Mouse (Mus musculus) limb, embryonic 11.5 days (tissue): ENCODE data around the gene Avp. TPM values are rescaled to one million over a fixed set of nuclear protein-coding genes. Genes with fewer than 3 reads are reported as not detected.
"Not testable (repeated sequence)": the region's sequence is repeated elsewhere in the genome, so short reads cannot be mapped to it uniquely, and the experiment has no call there.

Experiments used
- ATAC-seq: fragments of 200-750 bp; cut with Nextera tagmentation; 2 replicates; pipeline ENCODE4 v1.8.0; 2017; ENCODE audit warnings: low read depth; ENCODE audit not compliant: insufficient number of reproducible peaks, low FRiP score, low TSS enrichment
- DNase-seq: peaks from one replicate; pipeline ENCODE4 v3.0.0-alpha.2; 2015; ENCODE audit warnings: low spot score
- H3K27ac ChIP-seq: fragments of 300-500 bp; sonication (generic); replicated peaks from 2 replicates; pipeline ENCODE4 v1.5.1; 2014; ENCODE audit warnings: low read depth, mild to moderate bottlenecking, low read length
- H3K27me3 ChIP-seq: fragments of 300-500 bp; sonication (generic); 2 replicates; pipeline ENCODE4 v1.6.1; 2014; ENCODE audit warnings: mild to moderate bottlenecking, low read length, mixed read lengths; ENCODE audit not compliant: control insufficient read depth, insufficient read depth
- H3K36me3 ChIP-seq: fragments of 300-500 bp; sonication (generic); 2 replicates; pipeline ENCODE4 v1.6.1; 2014; ENCODE audit warnings: mild to moderate bottlenecking, low read length, moderate library complexity, mixed read lengths; ENCODE audit not compliant: control insufficient read depth, insufficient read depth
- H3K4me1 ChIP-seq: fragments of 300-500 bp; sonication (generic); 2 replicates; pipeline ENCODE4 v1.6.1; 2014; ENCODE audit warnings: low read length, mixed read lengths; ENCODE audit not compliant: control insufficient read depth, insufficient read depth
- H3K4me2 ChIP-seq: fragments of 300-500 bp; sonication (generic); 2 replicates; pipeline ENCODE4 v1.6.1; 2014; ENCODE audit warnings: low read depth, mild to moderate bottlenecking, moderate library complexity; ENCODE audit not compliant: severe bottlenecking
- H3K4me3 ChIP-seq: fragments of 300-500 bp; sonication (generic); 2 replicates; pipeline ENCODE4 v1.5.1; 2014; ENCODE audit warnings: low read depth, low read length
- H3K9ac ChIP-seq: fragments of 300-500 bp; sonication (generic); 2 replicates; pipeline ENCODE4 v1.6.1; 2014; ENCODE audit warnings: mild to moderate bottlenecking, low read length
- H3K9me3 ChIP-seq: fragments of 300-500 bp; sonication (generic); 2 replicates; pipeline ENCODE4 v1.6.1; 2016; ENCODE audit warnings: low read length; ENCODE audit not compliant: control insufficient read depth
- WGBS: fragments of 180-500 bp; shearing (Covaris S2); extraction: QIAGEN DNeasy Blood & Tissue Kit; methylation state at CpG from one replicate; pipeline ENCODE4 v1.1.7; 2014; 5-methylcytosine and 5-hydroxymethylcytosine counted together
- polyA plus RNA-seq: library from polyadenylated mRNA; unstranded; fragments of >200 nt; fragmentation: Nextera tagmentation; extraction: Ambion mirVana; gene quantifications from 2 replicates; pipeline ENCODE4 v1.2.1, GENCODE M21; 2014

Avp gene
- polyA plus RNA-seq, 1 experiment from 2014 or later = not detected

DNA sequence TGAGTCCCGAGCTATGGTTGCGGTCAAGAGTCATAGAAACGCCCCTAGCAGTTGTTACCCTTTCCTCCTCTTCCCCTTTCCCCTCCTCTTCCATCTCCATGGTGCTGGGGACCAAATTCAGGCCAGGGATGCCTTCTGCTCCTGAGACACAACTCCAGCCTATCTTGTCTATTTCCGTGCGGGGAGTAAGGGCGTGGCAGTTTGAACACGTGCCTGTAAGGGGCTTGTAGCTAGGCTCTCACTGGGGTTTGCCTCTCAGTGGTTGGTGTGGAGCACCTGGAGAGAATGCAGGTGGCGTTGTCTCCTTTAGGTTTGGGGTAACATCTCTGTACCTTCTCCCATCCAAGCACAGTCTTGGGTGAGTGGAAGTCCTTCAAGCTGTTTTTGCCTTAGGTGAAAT is 2.6 kb downstream of the Avp start:
- Histone ChIP-seq H3K9ac (no peak overlapping the region), H3K4me1 (0 out of 2 replicates have a peak, but pooled peaks cover 4% of the 10 kb centered on the region), H3K36me3 (no peaks in the 10 kb centered on the region), H3K4me3 (no peak overlapping the region), H3K4me2 (no peak overlapping the region), H3K9me3 (no peaks in the 10 kb centered on the region), H3K27ac (no peak overlapping the region), H3K27me3 (peaks cover 76% of the 10 kb centered on the region)
- 6% methylated on average over 8 of the region's 8 CpGs for WGBS
- DNase-seq = no peak
- ATAC-seq = no peak

DNA sequence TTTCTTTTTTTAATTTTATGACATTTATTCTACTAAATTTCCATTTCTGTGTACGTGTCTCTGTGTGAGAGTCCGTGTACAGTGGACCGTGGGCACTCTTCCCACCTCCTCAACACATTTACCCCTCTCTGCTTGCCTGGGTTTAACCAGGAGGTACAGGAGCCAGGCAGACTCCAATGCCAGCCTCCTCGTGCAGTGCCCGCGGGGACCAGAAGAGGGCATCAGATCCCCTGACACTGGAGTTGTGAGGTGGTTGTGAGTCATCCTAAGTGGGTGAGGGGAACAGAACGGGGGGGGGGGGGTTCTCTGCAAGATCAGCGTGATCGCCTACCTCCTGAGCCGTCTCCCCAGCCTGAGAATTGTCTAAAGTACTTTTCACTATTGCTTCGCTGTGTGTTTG is 4.2 kb downstream of the Avp start:
- H3K9ac ChIP-seq = no peak overlapping the region
- 0 out of 2 replicates have a peak, but pooled peaks cover 4% of the 10 kb centered on the region for H3K4me1 ChIP-seq
- no peak overlapping the region for H3K4me3 ChIP-seq
- DNase-seq (peak; percentile 81), ATAC-seq (no peak)
- H3K36me3 ChIP-seq = no peaks in the 10 kb centered on the region
- H3K4me2 ChIP-seq = no peak overlapping the region
- no peaks in the 10 kb centered on the region for H3K9me3 ChIP-seq
- peaks cover 76% of the 10 kb centered on the region for H3K27me3 ChIP-seq
- H3K27ac ChIP-seq = no peak overlapping the region
- 15% methylated on average over 11 of the region's 11 CpGs for WGBS

DNA sequence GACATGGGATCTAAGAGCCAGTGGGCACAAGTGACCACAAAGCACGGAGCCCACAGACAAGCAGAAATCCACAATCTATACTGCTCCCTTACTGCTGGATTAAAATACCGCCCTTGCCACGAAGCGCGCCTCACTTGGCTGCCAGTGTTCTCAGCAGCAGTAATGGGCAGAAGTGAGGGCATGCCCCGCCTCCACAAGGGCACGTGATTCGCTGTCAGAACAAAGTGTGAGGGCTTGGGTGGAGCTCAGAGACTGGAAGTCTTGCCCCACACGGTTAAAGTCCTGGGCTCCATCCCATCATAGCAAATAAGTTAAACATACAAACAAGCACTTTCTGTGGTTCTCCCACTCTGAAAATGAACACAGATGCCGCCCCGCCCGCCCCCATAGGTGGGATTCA is 4.7 kb downstream of the Avp start:
- Histone ChIP-seq H3K4me3 (0 out of 2 replicates have a peak overlapping the region, but pooled peaks have one; percentile 5), H3K4me1 (0 out of 2 replicates have a peak, but pooled peaks cover 4% of the 10 kb centered on the region), H3K9ac (no peak overlapping the region), H3K27ac (no peak overlapping the region), H3K36me3 (no peaks in the 10 kb centered on the region), H3K9me3 (no peaks in the 10 kb centered on the region), H3K27me3 (peaks cover 71% of the 10 kb centered on the region), H3K4me2 (no peak overlapping the region)
- DNase-seq = peak; percentile 55
- ATAC-seq = no peak; the same call in 1 of the 2 replicates
- 3% methylated on average over 12 of the region's 12 CpGs for WGBS

DNA sequence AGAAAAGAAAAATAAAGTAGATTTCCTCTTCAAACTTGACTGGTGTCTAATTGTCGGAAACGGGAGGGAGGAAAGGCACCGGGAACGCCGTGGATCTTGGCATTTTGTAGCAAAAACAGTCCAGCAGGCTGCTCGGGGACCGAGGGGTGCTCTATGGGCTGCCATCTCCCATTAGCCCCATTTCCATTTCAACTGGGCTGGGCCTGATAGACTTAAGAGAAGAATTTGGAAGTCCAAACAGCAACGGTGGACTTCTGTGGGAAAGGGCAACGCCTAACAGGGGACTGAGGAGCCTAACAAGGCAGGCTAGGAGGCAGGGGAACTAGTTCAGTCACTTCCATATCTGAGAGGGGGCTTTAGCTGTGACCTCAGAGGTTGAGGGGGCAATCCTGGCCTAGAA is 5.3 kb downstream of the Avp start:
- Histone ChIP-seq H3K27me3 (peaks cover 67% of the 10 kb centered on the region), H3K4me1 (0 out of 2 replicates have a peak, but pooled peaks cover 4% of the 10 kb centered on the region), H3K27ac (no peak overlapping the region), H3K36me3 (no peaks in the 10 kb centered on the region), H3K4me2 (no peak overlapping the region; the same call in 1 of the 2 replicates), H3K9me3 (no peaks in the 10 kb centered on the region), H3K9ac (no peak overlapping the region), H3K4me3 (no peak overlapping the region)
- WGBS = 3% methylated on average over 9 of the region's 9 CpGs
- DNase-seq (peak; percentile 44), ATAC-seq (no peak)

DNA sequence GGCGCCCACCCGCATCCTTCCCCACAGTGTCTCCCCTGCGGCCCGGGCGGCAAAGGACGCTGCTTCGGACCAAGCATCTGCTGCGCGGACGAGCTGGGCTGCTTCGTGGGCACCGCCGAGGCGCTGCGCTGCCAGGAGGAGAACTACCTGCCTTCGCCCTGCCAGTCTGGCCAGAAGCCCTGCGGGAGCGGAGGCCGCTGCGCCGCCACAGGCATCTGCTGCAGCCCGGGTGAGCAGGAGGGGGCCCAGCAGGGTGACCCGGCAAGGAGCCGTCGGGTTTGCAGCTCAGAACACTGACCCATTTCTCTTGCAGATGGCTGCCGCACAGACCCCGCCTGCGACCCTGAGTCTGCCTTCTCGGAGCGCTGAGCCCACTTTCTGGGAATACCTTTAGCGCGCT is 5.8 kb downstream of the Avp start:
- H3K27me3 ChIP-seq = peaks cover 62% of the 10 kb centered on the region
- peak overlapping the region; percentile 20 for H3K4me3 ChIP-seq
- not testable (repeated sequence) for H3K27ac ChIP-seq, H3K4me1 ChIP-seq, H3K9ac ChIP-seq, H3K9me3 ChIP-seq, H3K36me3 ChIP-seq, ATAC-seq
- 2% methylated on average over 32 of the region's 32 CpGs for WGBS
- DNase-seq = peak; percentile 49
- peak overlapping the region; percentile 41 for H3K4me2 ChIP-seq

DNA sequence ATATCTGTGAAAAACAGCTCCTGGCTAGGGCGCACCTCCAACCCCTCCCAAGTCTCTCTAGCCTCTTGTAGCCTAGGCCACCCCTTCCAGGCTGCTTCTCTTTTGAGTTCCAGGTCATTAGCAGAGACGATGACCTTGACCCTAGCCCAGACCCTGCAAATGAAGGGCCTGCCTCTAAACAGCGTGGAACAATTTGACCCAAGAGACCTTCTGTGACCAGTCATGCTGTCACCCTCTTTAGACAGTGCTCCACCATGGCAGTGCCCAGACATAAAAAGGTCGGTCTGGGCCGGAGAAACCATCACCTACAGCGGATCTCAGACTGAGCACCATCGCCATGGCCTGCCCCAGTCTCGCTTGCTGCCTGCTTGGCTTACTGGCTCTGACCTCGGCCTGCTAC is 6.5 kb downstream of the Avp start, which contains the start of gene Oxt:
TSS of gene Oxt (plus strand) at position 301 of the 400 bp plus-strand sequence.
- Histone ChIP-seq H3K9ac (no peak within 1 kb of the TSS), H3K4me3 (peak within 1 kb of the TSS; percentile 20), H3K9me3 (no peaks in the 10 kb centered on the region), H3K36me3 (no peaks in the 10 kb centered on the region), H3K4me2 (peak within 1 kb of the TSS; percentile 41), H3K4me1 (0 out of 2 replicates have a peak, but pooled peaks cover 4% of the 10 kb centered on the region), H3K27ac (no peak within 1 kb of the TSS), H3K27me3 (peaks cover 55% of the 10 kb centered on the region)
- ATAC-seq (no peak), DNase-seq (no peak)
- 45% methylated on average over 9 of the region's 9 CpGs for whole genome bisulfite sequencing

DNA sequence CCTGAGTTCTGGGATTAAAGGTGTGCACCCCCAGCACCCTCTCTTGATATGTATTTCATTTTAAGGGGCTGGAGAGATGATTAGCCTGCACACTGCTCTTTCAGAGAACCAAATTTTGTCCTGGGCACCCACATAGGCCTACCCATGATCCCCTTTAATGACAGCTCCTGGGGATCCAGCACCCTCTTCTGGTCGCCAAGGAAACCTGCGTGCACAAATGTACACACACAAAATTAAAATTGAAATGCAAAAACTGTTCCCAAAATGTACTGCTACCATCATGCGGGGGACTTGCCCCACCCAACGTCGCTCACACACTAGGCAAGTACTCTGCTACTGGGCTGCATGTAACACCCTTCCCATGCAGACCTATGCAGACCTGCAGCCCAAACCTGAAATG is 7.4 kb downstream of the Avp start:
- Histone ChIP-seq H3K9ac (no peak overlapping the region), H3K36me3 (no peaks in the 10 kb centered on the region), H3K9me3 (no peaks in the 10 kb centered on the region), H3K4me3 (no peak overlapping the region), H3K27ac (no peak overlapping the region), H3K27me3 (peaks cover 46% of the 10 kb centered on the region), H3K4me2 (no peak overlapping the region), H3K4me1 (0 out of 2 replicates have a peak, but pooled peaks cover 4% of the 10 kb centered on the region)
- DNase-seq (no peak), ATAC-seq (no peak)
- 84% methylated on average over 5 of the region's 5 CpGs for WGBS

DNA sequence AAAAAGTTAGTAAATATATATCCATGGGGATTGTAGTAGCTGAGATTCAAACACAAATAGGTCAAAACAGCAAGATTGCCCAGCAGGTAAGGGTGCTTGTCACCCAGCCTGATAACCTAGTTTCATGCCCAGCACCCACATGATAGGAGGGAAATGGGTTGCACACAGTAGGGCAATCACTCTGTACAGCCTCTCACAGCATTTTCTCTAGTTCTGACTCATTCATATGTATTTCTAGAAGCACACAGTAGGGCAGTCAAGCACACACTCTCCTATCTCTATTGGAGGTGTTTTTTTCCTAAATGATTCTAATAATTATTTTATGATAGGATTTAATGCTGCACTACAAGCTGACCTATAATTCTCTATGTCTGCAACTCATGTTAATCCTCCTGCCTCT is 12.4 kb downstream of the Avp start:
- no peak overlapping the region for H3K9ac ChIP-seq
- DNase-seq (no peak), ATAC-seq (no peak)
- no peaks in the 10 kb centered on the region; the same call in 1 of the 2 replicates for H3K4me1 ChIP-seq
- H3K36me3 ChIP-seq = peaks cover 3% of the 10 kb centered on the region; the same call in 1 of the 2 replicates
- H3K4me3 ChIP-seq = no peak overlapping the region
- H3K27ac ChIP-seq = no peak overlapping the region
- no peak overlapping the region for H3K4me2 ChIP-seq
- H3K27me3 ChIP-seq = no peaks in the 10 kb centered on the region; the same call in none of the 2 replicates
- no peaks in the 10 kb centered on the region for H3K9me3 ChIP-seq

DNA sequence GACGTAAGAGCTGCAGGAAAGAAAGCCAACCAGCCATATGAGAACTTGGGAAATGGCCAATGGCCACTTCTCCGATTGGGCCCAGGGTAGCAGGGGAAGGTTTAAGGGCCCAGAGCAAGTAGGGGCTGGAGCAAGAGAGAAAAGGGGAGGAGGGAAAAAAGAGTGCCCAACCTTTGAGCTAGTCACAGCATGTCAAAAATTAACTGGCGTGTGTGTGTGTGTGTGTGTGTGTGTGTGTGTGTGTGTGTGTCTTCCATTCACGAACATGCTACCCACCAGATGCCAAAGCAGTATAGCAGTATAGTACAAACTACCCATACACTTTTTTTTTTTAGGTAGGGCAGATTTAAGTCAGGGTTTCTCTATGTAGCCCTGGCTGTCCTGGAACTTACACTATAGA is 13.4 kb downstream of the Avp start:
- peaks cover 7% of the 10 kb centered on the region; the same call in 1 of the 2 replicates for H3K4me1 ChIP-seq
- 72% methylated on average over 4 of the region's 4 CpGs for WGBS
- ATAC-seq (no peak), DNase-seq (no peak)
- H3K27ac ChIP-seq = no peak overlapping the region
- no peak overlapping the region for H3K4me2 ChIP-seq
- no peaks in the 10 kb centered on the region; the same call in 1 of the 2 replicates for H3K27me3 ChIP-seq
- no peaks in the 10 kb centered on the region for H3K9me3 ChIP-seq
- H3K4me3 ChIP-seq = no peak overlapping the region
- no peak overlapping the region for H3K9ac ChIP-seq
- peaks cover 3% of the 10 kb centered on the region; the same call in 1 of the 2 replicates for H3K36me3 ChIP-seq
